Mouse (Mus musculus) midbrain, embryonic 14.5 days (tissue): ENCODE data around the gene Zfp13. TPM values are rescaled to one million over a fixed set of nuclear protein-coding genes. Genes with fewer than 3 reads are reported as not detected.

ENCODE experiments used
- ATAC-seq: fragments of 200-750 bp; cut with Nextera tagmentation; 2 replicates; pipeline ENCODE4 v1.8.0; 2017; ENCODE audit warnings: moderate number of reproducible peaks, moderate library complexity; ENCODE audit not compliant: low FRiP score, low TSS enrichment
- DNase-seq: peaks from one replicate; pipeline ENCODE4 v3.0.0-alpha.2; 2015
- H3K27ac ChIP-seq: fragments of 300-500 bp; sonication (generic); replicated peaks from 2 replicates; pipeline ENCODE4 v1.5.1; 2014; ENCODE audit warnings: mild to moderate bottlenecking, low read depth, low read length, moderate library complexity
- H3K27me3 ChIP-seq: fragments of 300-500 bp; sonication (generic); 2 replicates; pipeline ENCODE4 v1.6.1; 2014; ENCODE audit warnings: low read length, control low read depth, mixed read lengths; ENCODE audit not compliant: control insufficient read depth, insufficient read depth
- H3K36me3 ChIP-seq: fragments of 300-500 bp; sonication (generic); 2 replicates; pipeline ENCODE4 v1.6.1; 2014; ENCODE audit warnings: low read length, control low read depth; ENCODE audit not compliant: control insufficient read depth, insufficient read depth
- H3K4me1 ChIP-seq: fragments of 300-500 bp; sonication (generic); 2 replicates; pipeline ENCODE4 v1.6.1; 2014; ENCODE audit warnings: mild to moderate bottlenecking, antibody characterized with exemption, low read length, control low read depth; ENCODE audit not compliant: control insufficient read depth, insufficient read depth
- H3K4me2 ChIP-seq: fragments of 300-500 bp; sonication (generic); 2 replicates; pipeline ENCODE4 v1.6.1; 2014; ENCODE audit warnings: mild to moderate bottlenecking, low read length, moderate library complexity
- H3K4me3 ChIP-seq: fragments of 300-500 bp; sonication (generic); replicated peaks from 2 replicates; pipeline ENCODE4 v1.5.1; 2014; ENCODE audit warnings: low read depth, low read length
- H3K9ac ChIP-seq: fragments of 300-500 bp; sonication (generic); replicated peaks from 2 replicates; pipeline ENCODE4 v1.6.1; 2014; ENCODE audit warnings: mild to moderate bottlenecking, low read length, moderate library complexity
- H3K9me3 ChIP-seq: fragments of 300-500 bp; sonication (generic); 2 replicates; pipeline ENCODE4 v1.6.1; 2016; ENCODE audit warnings: low read length, control low read depth, mixed read lengths; ENCODE audit not compliant: control insufficient read depth
- WGBS: fragments of 180-500 bp; shearing (Covaris S2); extraction: QIAGEN DNeasy Blood & Tissue Kit; methylation state at CpG from one replicate; pipeline ENCODE4 v1.1.7; 2014; 5-methylcytosine and 5-hydroxymethylcytosine counted together
- polyA plus RNA-seq: library from polyadenylated mRNA; unstranded; fragments of >200 nt; fragmentation: Nextera tagmentation; extraction: Ambion mirVana; gene quantifications from 2 replicates; pipeline ENCODE4 v1.2.1, GENCODE M21; 2014

The Zfp13 gene
- polyA plus RNA-seq, result 24.8 and 31.4 TPM in 2 replicates

- no peaks in the 10 kb centered on the region for H3K9me3 ChIP-seq
- WGBS, result 12% methylated on average over 31 of the region's 31 CpGs
- H3K27me3 ChIP-seq, result no peaks in the 10 kb centered on the region
- H3K9ac ChIP-seq, result peak within 1 kb of the TSS; percentile 57
- H3K36me3 ChIP-seq, result no peaks in the 10 kb centered on the region
- DNase-seq (peak; percentile 81), ATAC-seq (peak; percentile 85)
- H3K4me2 ChIP-seq, result peak within 1 kb of the TSS; percentile 63
- no peaks in the 10 kb centered on the region for H3K4me1 ChIP-seq
- H3K27ac ChIP-seq, result peak within 1 kb of the TSS; percentile 41; the same call in 1 of the 2 replicates
- H3K4me3 ChIP-seq, result peak within 1 kb of the TSS; percentile 35
Observed at GRCm38 (mm10) chr17:23598582-23599552, at the start of gene Zfp13. TSS of gene Zfp13 (minus strand) at chr17:23599487.

GRCm38 (mm10) chr17:23645894-23646293, 46.6 kb upstream of the Zfp13 start:
- no peak overlapping the region for H3K27ac ChIP-seq
- peaks cover 13% of the 10 kb centered on the region for H3K27me3 ChIP-seq
- H3K36me3 ChIP-seq, result no peaks in the 10 kb centered on the region
- no peak overlapping the region for H3K4me2 ChIP-seq
- no peaks in the 10 kb centered on the region for H3K9me3 ChIP-seq
- no peak overlapping the region for H3K9ac ChIP-seq
- H3K4me3 ChIP-seq, result no peak overlapping the region
- DNase-seq (no peak), ATAC-seq (no peak)
- 0 out of 2 replicates have a peak, but pooled peaks cover 6% of the 10 kb centered on the region for H3K4me1 ChIP-seq
- WGBS, result 32% methylated on average over 10 of the region's 10 CpGs

GRCm38 (mm10) chr17:23644613-23645495, 45.6 kb upstream of the Zfp13 start, which contains the start of gene Mmp25:
TSS of gene Mmp25 (minus strand) at chr17:23645277.
- H3K4me3 ChIP-seq, result peak within 1 kb of the TSS; percentile 35
- peak within 1 kb of the TSS; percentile 67 for H3K4me2 ChIP-seq
- no peaks in the 10 kb centered on the region for H3K9me3 ChIP-seq
- H3K4me1 ChIP-seq, result 0 out of 2 replicates have a peak, but pooled peaks cover 6% of the 10 kb centered on the region
- H3K27me3 ChIP-seq, result peaks cover 13% of the 10 kb centered on the region
- no peaks in the 10 kb centered on the region for H3K36me3 ChIP-seq
- peak; percentile 47 for DNase-seq
- no peak within 1 kb of the TSS for H3K27ac ChIP-seq
- H3K9ac ChIP-seq, result peak within 1 kb of the TSS; percentile 29; the same call in 1 of the 2 replicates
- 1% methylated on average over 58 of the region's 58 CpGs for WGBS
- peak; percentile 46; the same call in 1 of the 2 replicates for ATAC-seq

GRCm38 (mm10) chr17:23631241-23631640, 32.0 kb upstream of the Zfp13 start:
- no peaks in the 10 kb centered on the region for H3K27me3 ChIP-seq
- no peak overlapping the region for H3K27ac ChIP-seq
- no peaks in the 10 kb centered on the region for H3K9me3 ChIP-seq
- no peak for ATAC-seq
- no peak overlapping the region for H3K4me3 ChIP-seq
- H3K36me3 ChIP-seq, result no peaks in the 10 kb centered on the region
- no peak overlapping the region for H3K4me2 ChIP-seq
- no peaks in the 10 kb centered on the region for H3K4me1 ChIP-seq
- 78% methylated on average over 8 of the region's 8 CpGs for WGBS
- DNase-seq, result no peak
- H3K9ac ChIP-seq, result no peak overlapping the region

GRCm38 (mm10) chr17:23630195-23631020, 31.1 kb upstream of the Zfp13 start:
- Histone ChIP-seq H3K4me2 (peak overlapping the region; percentile 39), H3K4me1 (no peaks in the 10 kb centered on the region), H3K9me3 (no peaks in the 10 kb centered on the region), H3K27me3 (no peaks in the 10 kb centered on the region), H3K4me3 (no peak overlapping the region), H3K36me3 (no peaks in the 10 kb centered on the region), H3K27ac (no peak overlapping the region), H3K9ac (0 out of 2 replicates have a peak overlapping the region, but pooled peaks have one; percentile 14)
- DNase-seq (peak; percentile 70), ATAC-seq (peak; percentile 55; the same call in 1 of the 2 replicates)
- WGBS, result 19% methylated on average over 22 of the region's 22 CpGs

- no peak overlapping the region for H3K4me2 ChIP-seq
- H3K36me3 ChIP-seq, result no peaks in the 10 kb centered on the region
- DNase-seq, result no peak
- H3K9me3 ChIP-seq, result no peaks in the 10 kb centered on the region
- no peaks in the 10 kb centered on the region for H3K27me3 ChIP-seq
- H3K4me1 ChIP-seq, result no peaks in the 10 kb centered on the region
- H3K27ac ChIP-seq, result no peak overlapping the region
- 29% methylated on average over 7 of the region's 7 CpGs for WGBS
- no peak for ATAC-seq
- H3K4me3 ChIP-seq, result no peak overlapping the region
- H3K9ac ChIP-seq, result no peak overlapping the region
Observed at GRCm38 (mm10) chr17:23627813-23628212, 28.5 kb upstream of the Zfp13 start.

- Histone ChIP-seq H3K36me3 (no peaks in the 10 kb centered on the region), H3K27me3 (no peaks in the 10 kb centered on the region), H3K27ac (no peak overlapping the region), H3K4me2 (no peak overlapping the region), H3K4me1 (no peaks in the 10 kb centered on the region), H3K4me3 (no peak overlapping the region), H3K9me3 (no peaks in the 10 kb centered on the region), H3K9ac (no peak overlapping the region)
- 85% methylated on average over 7 of the region's 7 CpGs for WGBS
- DNase-seq (no peak), ATAC-seq (no peak)
Observed at GRCm38 (mm10) chr17:23620351-23620750, 21.1 kb upstream of the Zfp13 start.

GRCm38 (mm10) chr17:23617087-23617486, 17.8 kb upstream of the Zfp13 start:
- no peaks in the 10 kb centered on the region for H3K4me1 ChIP-seq
- DNase-seq, result no peak
- H3K9me3 ChIP-seq, result no peaks in the 10 kb centered on the region
- no peak overlapping the region for H3K9ac ChIP-seq
- H3K27me3 ChIP-seq, result no peaks in the 10 kb centered on the region
- no peak for ATAC-seq
- no peak overlapping the region for H3K4me2 ChIP-seq
- no peaks in the 10 kb centered on the region for H3K36me3 ChIP-seq
- no peak overlapping the region for H3K4me3 ChIP-seq
- no peak overlapping the region for H3K27ac ChIP-seq
- WGBS, result 70% methylated on average over 9 of the region's 9 CpGs
